Mouse (Mus musculus) mesoderm, embryonic 11.5 days (tissue): Measurements from ENCODE around the gene Exosc5.

Experiments used
- DNase-seq: peaks from one replicate; pipeline ENCODE4 v3.0.0-alpha.2; 2012; ENCODE audit warnings: low read depth, low spot score

Exosc5 gene

GRCm38 (mm10) chr7:25658657-25659472 lies at the start of gene Exosc5, which contains the start of gene Bckdha:
TSS of gene Exosc5 (plus strand) at chr7:25659164.
TSS of gene Bckdha (minus strand) at chr7:25658981.
- DNase-seq, result peak; percentile 100

GRCm38 (mm10) chr7:25610056-25610455 lies 48.9 kb upstream of the Exosc5 start:
- DNase-seq, result no peak

- DNase-seq, result no peak
Observed at GRCm38 (mm10) chr7:25611501-25611900, 47.5 kb upstream of the Exosc5 start.

- no peak for DNase-seq
Observed at GRCm38 (mm10) chr7:25614086-25614485, 44.9 kb upstream of the Exosc5 start.

- DNase-seq, result no peak
Observed at GRCm38 (mm10) chr7:25614831-25615705, 43.9 kb upstream of the Exosc5 start.

GRCm38 (mm10) chr7:25615706-25616011 lies 43.3 kb upstream of the Exosc5 start, which contains the start of gene Erich4:
TSS of gene Erich4 (minus strand) at chr7:25615892.
- no peak for DNase-seq

GRCm38 (mm10) chr7:25617376-25618160 lies 41.4 kb upstream of the Exosc5 start:
- DNase-seq, result no peak

- DNase-seq, result peak; percentile 95
Observed at GRCm38 (mm10) chr7:25618865-25619721, 39.9 kb upstream of the Exosc5 start, which contains the start of gene Dmac2. TSS of gene Dmac2 (plus strand) at chr7:25619414.

- no peak for DNase-seq
Observed at GRCm38 (mm10) chr7:25619722-25619991, 39.3 kb upstream of the Exosc5 start.

GRCm38 (mm10) chr7:25620101-25620500 lies 38.9 kb upstream of the Exosc5 start:
- no peak for DNase-seq

- no peak for DNase-seq
Observed at GRCm38 (mm10) chr7:25620751-25621150, 38.2 kb upstream of the Exosc5 start.

GRCm38 (mm10) chr7:25623857-25624370 lies 35.0 kb upstream of the Exosc5 start:
- no peak for DNase-seq

- no peak for DNase-seq
Observed at GRCm38 (mm10) chr7:25624851-25625250, 34.1 kb upstream of the Exosc5 start.

GRCm38 (mm10) chr7:25625594-25626250 lies 33.2 kb upstream of the Exosc5 start:
- no peak for DNase-seq

GRCm38 (mm10) chr7:25626509-25627430 lies 32.2 kb upstream of the Exosc5 start, which contains the start of gene B3gnt8:
TSS of gene B3gnt8 (plus strand) at chr7:25626654.
- DNase-seq, result no peak

- peak; percentile 35 for DNase-seq
Observed at GRCm38 (mm10) chr7:25627431-25628322, 31.3 kb upstream of the Exosc5 start.

GRCm38 (mm10) chr7:25628323-25628620 lies 30.7 kb upstream of the Exosc5 start:
- DNase-seq, result no peak

- no peak for DNase-seq
Observed at GRCm38 (mm10) chr7:25632679-25633078, 26.3 kb upstream of the Exosc5 start.
